Mouse (Mus musculus): ENCODE measurements around the gene Igsf21. TPM values are rescaled to one million over a fixed set of nuclear protein-coding genes. Genes with fewer than 3 reads are reported as not detected.

Igsf21 gene
- polyA plus RNA-seq, 1 experiment from 2014 or later = 1.4 TPM

DNA sequence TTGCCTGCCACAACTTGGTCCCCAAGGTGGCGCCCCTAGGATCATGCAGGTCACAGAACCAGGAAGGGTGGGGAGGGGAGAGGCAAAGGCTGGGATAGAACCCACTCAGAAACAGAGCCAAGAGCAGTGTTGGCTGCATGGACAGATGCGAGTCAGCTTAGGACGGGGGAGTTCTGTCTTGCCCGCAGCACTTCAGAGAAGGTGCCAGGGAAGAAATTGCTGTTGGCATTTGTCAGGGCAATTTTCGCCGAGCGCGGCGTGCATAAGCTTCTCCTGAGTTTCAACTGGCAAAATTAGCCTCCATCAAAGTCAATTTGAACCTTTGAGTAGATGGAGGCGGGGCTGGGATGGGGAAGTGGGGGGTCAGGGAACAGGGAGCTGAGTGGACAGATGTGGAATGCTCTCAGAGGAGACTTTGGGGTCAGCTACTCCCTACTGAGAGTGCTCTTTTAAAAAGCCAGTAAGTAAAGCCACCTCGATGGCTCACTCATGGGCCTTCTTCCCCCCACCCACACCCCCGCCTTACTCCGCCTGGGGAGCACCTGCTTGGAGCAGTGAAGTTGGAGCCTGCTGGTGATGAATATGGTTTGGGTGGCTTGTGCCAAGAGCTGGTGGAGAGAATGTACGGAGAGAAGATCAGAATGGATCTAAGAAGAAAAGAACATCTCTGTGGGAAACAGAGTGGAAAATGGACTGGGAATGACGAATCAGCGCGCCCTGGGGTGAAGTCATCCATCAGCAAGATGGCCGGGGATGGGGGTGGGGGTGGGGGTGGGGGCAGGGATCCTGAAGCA, 12.0 kb downstream of the Igsf21 start:
- Histone ChIP-seq H3K4me2 (no peak overlapping the region), H3K36me3 (no peaks in the 10 kb centered on the region), H3K4me3 (replicated peaks) (no peak overlapping the region), H3K27ac (no peak overlapping the region), H3K27me3 (peaks cover 42% of the 10 kb centered on the region), H3K9ac (no peak overlapping the region), H3K9me3 (replicated peaks) (no peaks in the 10 kb centered on the region), H3K4me1 (0 out of 2 replicates have a peak, but pooled peaks cover 5% of the 10 kb centered on the region)
- ATAC-seq (replicated peaks; ENCODE audit: low FRiP score) = no peak
- WGBS = 73% methylated on average over 18 of the region's 18 CpGs

DNA sequence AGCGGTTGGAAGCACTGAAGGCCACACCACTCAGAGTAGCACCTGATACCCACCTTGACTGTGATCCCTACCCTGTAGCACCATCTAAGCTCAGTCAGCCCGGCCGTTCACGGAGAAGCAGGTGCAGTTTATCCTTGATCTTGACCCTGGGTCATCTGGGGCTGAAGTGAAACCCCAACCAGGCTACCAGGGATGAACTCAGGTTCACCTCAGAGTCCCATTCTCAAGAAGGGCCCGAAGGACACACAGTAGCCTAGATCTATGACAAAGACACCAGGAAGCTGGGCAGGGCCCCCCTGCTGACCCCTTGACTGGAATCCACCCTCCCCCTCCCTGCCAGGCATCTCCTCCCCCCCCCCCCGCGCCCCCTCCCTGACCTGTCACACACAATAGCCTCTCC, 18.7 kb downstream of the Igsf21 start:
- WGBS = 39% methylated on average over 7 of the region's 7 CpGs
- Histone ChIP-seq H3K4me2 (no peak overlapping the region), H3K9me3 (replicated peaks) (no peaks in the 10 kb centered on the region), H3K4me1 (0 out of 2 replicates have a peak, but pooled peaks cover 4% of the 10 kb centered on the region), H3K36me3 (no peaks in the 10 kb centered on the region), H3K9ac (no peak overlapping the region), H3K27ac (no peak overlapping the region), H3K4me3 (replicated peaks) (no peak overlapping the region), H3K27me3 (peaks cover 73% of the 10 kb centered on the region)
- no peak for ATAC-seq (replicated peaks; ENCODE audit: low FRiP score)

DNA sequence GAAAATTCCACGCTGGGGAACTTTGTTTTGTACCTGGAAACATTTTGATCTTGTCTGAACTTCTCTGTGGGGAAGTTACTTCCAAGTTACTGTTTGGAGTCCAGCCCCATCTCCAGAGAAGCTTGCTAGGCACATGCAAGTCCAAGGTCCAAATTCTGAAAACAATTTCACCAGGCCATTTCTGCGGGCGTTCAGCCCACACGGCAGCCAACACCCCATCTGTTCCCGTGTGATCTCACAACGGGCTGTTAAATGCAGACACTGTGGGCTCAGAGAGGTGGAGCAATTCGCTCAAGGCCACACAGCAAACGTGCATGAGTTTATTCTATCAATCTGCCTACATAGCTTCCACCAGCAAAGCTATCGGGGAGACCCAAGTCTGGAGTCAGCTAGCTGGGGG, 21.4 kb downstream of the Igsf21 start:
- Histone ChIP-seq H3K27ac (no peak overlapping the region), H3K9ac (no peak overlapping the region), H3K9me3 (replicated peaks) (no peaks in the 10 kb centered on the region), H3K4me1 (peaks cover 14% of the 10 kb centered on the region), H3K27me3 (peaks cover 75% of the 10 kb centered on the region), H3K36me3 (no peaks in the 10 kb centered on the region), H3K4me3 (replicated peaks) (no peak overlapping the region), H3K4me2 (no peak overlapping the region)
- no peak for ATAC-seq (replicated peaks; ENCODE audit: low FRiP score)
- 66% methylated on average over 9 of the region's 9 CpGs for WGBS

DNA sequence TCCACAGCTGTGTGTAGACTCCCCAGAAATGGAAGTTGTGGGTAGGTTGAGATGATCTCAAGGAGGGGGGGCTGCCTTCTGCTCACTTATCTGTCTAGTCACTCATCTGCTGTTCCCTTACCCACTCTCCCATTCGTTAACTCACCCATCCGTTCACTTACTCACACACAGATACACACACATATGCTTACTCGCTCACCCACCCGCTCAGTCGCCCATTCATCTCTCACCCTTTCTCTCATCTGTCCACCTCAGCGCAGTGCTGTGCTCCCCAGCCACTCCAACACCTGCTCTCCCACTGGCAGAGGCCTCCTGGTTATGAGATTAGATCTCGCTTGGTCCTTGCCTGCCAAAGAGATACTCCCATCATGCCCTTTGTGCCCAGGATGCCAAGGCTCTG, 22.1 kb downstream of the Igsf21 start:
- Histone ChIP-seq H3K4me2 (no peak overlapping the region), H3K27ac (no peak overlapping the region), H3K9me3 (replicated peaks) (no peaks in the 10 kb centered on the region), H3K9ac (no peak overlapping the region), H3K4me3 (replicated peaks) (no peak overlapping the region), H3K27me3 (peaks cover 71% of the 10 kb centered on the region), H3K36me3 (no peaks in the 10 kb centered on the region), H3K4me1 (peaks cover 19% of the 10 kb centered on the region)
- 83% methylated on average over 7 of the region's 7 CpGs for WGBS
- ATAC-seq (replicated peaks; ENCODE audit: low FRiP score) = no peak

DNA sequence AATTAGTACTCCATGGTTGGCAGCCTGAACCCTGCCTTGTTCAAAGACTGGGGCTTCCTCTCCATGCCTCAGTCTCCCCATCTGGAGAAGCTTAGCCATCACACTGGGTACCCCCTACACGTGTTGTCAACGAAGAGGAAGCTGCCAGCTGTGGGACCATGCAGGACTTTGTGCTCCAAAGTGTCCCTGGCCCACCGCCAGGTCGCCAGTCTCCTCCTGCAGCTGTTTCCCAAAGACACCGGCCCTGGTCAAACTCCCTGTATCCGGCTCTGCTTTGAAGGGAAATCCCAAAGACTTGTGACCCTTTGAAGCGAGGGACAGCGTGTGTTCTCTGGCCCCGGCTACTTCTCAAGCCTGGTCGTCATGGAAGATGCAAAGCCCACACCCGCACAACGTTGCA, 23.5 kb downstream of the Igsf21 start:
- Histone ChIP-seq H3K9ac (no peak overlapping the region), H3K4me3 (replicated peaks) (no peak overlapping the region), H3K27ac (no peak overlapping the region), H3K36me3 (no peaks in the 10 kb centered on the region), H3K9me3 (replicated peaks) (no peaks in the 10 kb centered on the region), H3K4me2 (no peak overlapping the region), H3K27me3 (peaks cover 66% of the 10 kb centered on the region), H3K4me1 (peaks cover 27% of the 10 kb centered on the region)
- no peak for ATAC-seq (replicated peaks; ENCODE audit: low FRiP score)
- WGBS = 29% methylated on average over 12 of the region's 12 CpGs

DNA sequence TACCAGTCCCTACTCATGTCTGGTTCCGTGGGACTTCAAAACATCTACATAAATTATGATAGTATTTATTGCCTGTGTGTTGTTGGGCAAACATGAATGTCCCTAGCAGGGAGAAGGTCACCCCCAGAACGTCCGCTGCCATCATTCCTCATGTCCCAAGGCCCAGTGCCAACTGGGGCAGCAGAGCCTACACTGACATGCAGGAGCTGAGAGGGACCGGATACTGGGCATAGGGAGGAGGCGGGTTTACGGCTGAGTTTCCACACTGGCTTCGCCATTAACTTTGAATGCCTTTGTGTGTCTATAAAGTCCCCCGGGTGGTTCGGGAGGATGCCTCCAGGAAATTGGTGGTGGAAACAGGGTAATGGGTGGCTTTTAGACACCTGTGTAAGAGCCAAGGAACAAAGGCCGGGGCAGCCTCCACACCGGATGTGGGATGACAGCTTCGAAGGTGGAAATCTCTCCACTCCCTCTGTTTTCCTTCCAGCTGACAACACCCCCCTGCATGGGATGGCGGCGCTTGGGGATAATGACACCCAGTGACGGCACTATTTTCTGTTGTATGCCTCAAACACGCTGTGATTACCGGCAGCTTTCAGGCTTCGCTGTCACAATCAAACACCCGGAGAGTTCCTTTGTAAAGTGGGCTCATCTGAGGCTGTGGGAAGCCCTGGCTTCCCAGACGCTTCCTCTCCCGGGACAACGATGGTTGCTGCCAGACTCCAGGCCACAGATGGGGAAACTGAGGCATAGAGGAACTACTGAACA, 26.1 kb downstream of the Igsf21 start:
- no peaks in the 10 kb centered on the region for H3K9me3 ChIP-seq (replicated peaks)
- peaks cover 65% of the 10 kb centered on the region for H3K27me3 ChIP-seq
- 21% methylated on average over 22 of the region's 22 CpGs for WGBS
- H3K4me1 ChIP-seq = peaks cover 31% of the 10 kb centered on the region
- no peak overlapping the region for H3K4me3 ChIP-seq (replicated peaks)
- no peak for ATAC-seq (replicated peaks; ENCODE audit: low FRiP score)
- H3K4me2 ChIP-seq = no peak overlapping the region
- no peak overlapping the region for H3K9ac ChIP-seq
- no peaks in the 10 kb centered on the region for H3K36me3 ChIP-seq
- 0 out of 2 replicates have a peak overlapping the region, but pooled peaks have one; percentile 4 for H3K27ac ChIP-seq

DNA sequence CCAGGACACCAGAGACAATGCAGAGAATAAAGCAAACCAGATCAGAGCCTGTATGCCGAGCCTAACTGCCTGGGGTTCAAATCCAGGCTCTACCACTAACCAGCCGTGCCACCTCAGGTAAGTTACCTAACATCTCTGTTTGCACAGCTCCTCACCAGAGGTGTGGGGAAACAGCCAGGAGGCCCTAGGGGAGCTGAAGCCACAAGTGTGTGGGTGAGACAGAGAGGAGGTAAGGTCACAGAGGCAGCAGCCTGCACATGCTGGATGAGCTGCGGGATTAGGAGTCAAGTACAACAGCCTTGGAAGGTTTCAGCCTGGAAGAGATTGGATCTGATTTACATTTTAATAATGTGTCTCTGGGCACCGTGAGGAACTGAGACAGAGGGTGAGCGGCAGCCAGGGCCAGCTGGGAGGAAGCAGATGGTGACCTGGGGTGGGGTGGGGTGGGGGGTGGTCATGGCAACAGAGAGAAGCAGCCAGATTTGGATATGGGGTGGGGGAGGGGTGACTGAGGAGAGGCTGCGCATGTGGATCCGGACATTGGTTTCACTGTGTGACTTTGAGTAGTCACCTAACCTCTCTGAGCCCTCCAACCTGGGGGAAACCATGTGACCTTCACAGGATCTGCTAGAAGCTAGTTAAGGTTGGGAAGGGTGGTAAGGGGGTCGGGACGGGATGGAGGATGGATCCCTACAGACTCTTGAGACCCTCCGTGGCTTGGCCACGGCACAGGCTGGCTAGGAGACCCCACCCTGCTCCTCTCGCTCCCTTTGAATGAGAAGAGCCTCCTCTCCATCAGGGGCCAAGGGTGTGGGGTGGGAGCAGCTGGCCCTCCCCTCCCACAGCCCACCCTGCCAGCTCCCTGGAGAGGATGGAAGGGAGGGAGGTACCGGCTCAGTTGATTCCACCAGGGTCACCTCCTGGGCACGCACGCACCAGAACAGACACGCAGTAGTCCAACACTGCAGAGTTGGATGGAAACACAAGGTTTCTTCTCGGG, 27.4 kb downstream of the Igsf21 start:
- H3K4me3 ChIP-seq (replicated peaks) = no peak overlapping the region
- H3K36me3 ChIP-seq = no peaks in the 10 kb centered on the region
- peaks cover 44% of the 10 kb centered on the region for H3K4me1 ChIP-seq
- no peak overlapping the region for H3K4me2 ChIP-seq
- ATAC-seq (replicated peaks; ENCODE audit: low FRiP score) = no peak
- no peak overlapping the region for H3K9ac ChIP-seq
- H3K9me3 ChIP-seq (replicated peaks) = no peaks in the 10 kb centered on the region
- WGBS = 51% methylated on average over 17 of the region's 17 CpGs
- H3K27me3 ChIP-seq = peaks cover 52% of the 10 kb centered on the region
- no peak overlapping the region for H3K27ac ChIP-seq

DNA sequence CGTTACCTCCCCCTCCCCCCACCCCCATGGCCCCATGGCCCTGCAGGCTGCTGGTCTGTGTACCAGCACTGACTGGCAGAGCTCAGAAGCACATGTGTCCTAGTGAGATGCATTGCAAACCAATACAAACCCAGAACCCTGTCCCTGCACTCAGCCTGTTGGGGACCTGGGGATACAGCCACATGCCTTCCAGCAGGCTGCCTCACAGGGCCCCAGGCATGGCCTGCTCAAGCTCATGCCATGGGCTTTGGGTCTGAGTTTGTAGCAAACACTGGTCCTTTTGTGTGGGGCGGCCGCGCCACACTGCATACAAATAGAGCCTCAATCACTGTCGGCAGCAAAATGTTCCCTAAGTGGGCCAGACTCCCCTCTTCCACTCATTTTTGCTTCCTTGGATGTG, 28.2 kb downstream of the Igsf21 start:
- H3K27me3 ChIP-seq = peaks cover 49% of the 10 kb centered on the region
- H3K4me2 ChIP-seq = no peak overlapping the region
- no peak overlapping the region for H3K27ac ChIP-seq
- 83% methylated on average over 5 of the region's 5 CpGs for WGBS
- no peak overlapping the region for H3K9ac ChIP-seq
- no peak overlapping the region for H3K4me3 ChIP-seq (replicated peaks)
- no peaks in the 10 kb centered on the region for H3K36me3 ChIP-seq
- H3K9me3 ChIP-seq (replicated peaks) = no peaks in the 10 kb centered on the region
- ATAC-seq (replicated peaks; ENCODE audit: low FRiP score) = no peak
- peaks cover 48% of the 10 kb centered on the region for H3K4me1 ChIP-seq

DNA sequence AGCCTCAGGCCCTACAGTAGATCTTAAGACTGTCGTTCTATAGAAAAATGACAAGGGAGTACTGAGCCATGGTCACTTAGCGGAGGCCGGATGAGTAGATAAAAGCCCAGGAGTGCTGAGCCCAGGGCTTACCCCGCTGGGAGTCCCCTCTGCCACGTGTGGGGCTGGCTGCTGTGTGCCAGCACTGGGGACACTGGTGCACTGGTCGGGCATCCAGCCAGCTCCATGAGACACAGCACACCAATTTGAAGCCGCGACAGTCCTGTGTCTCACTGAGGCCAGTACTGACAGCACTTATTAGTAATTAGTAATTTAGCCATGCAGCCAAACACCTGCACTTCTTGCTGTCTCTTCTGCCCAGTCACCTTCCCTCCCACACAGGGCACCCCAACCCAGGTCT, 28.6 kb downstream of the Igsf21 start:
- Histone ChIP-seq H3K27me3 (peaks cover 49% of the 10 kb centered on the region), H3K9me3 (replicated peaks) (no peaks in the 10 kb centered on the region), H3K36me3 (no peaks in the 10 kb centered on the region), H3K4me3 (replicated peaks) (no peak overlapping the region), H3K9ac (no peak overlapping the region), H3K27ac (no peak overlapping the region), H3K4me2 (no peak overlapping the region), H3K4me1 (peaks cover 44% of the 10 kb centered on the region)
- WGBS = 73% methylated on average over 8 of the region's 8 CpGs
- no peak for ATAC-seq (replicated peaks; ENCODE audit: low FRiP score)

DNA sequence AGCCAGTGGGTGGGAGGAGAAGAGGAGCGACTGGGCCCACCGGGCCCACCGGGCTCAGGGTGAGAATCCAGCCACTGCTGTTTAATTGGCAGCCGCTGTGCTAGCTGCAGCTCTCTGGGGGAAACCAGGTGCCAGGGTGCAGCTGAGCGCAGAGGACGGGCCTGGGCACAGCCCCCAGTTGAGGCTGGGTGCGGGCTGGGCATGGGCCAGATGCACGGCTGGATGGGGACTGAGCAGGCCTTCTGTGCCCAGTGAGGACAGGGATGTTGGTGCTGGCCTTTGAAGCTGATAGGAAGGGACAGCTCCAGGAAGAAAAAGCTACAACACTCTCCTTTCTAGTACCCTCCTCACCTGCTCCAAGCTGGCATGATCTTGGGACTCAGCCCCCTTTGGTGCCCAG, 30.5 kb downstream of the Igsf21 start:
- Histone ChIP-seq H3K36me3 (no peaks in the 10 kb centered on the region), H3K4me2 (no peak overlapping the region), H3K4me1 (peaks cover 43% of the 10 kb centered on the region), H3K9me3 (replicated peaks) (no peaks in the 10 kb centered on the region), H3K9ac (no peak overlapping the region), H3K4me3 (replicated peaks) (no peak overlapping the region), H3K27ac (no peak overlapping the region), H3K27me3 (peaks cover 50% of the 10 kb centered on the region)
- ATAC-seq (replicated peaks; ENCODE audit: low FRiP score) = no peak
- WGBS = 88% methylated on average over 8 of the region's 8 CpGs

DNA sequence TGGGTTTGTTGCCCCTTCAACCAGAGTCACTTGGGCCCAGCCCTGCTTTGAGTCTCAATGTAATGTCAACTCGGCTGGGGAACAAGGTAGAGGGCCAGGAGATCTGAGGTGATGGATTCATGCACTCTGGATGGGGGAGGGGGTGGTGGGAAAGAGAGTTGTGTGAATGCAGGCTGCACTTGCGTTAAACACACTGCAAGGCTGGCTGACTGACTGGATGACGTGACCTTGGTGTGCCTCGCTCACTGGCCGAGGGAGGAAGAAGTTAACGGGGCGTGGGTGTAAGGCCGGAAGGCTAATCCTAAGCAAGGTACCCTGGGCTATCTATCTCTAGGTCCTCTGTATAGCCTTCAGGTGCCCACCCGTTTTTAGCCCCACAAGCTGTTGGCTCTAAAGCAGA, 31.4 kb downstream of the Igsf21 start:
- Histone ChIP-seq H3K36me3 (no peaks in the 10 kb centered on the region), H3K4me3 (replicated peaks) (no peak overlapping the region), H3K27me3 (peaks cover 50% of the 10 kb centered on the region), H3K9me3 (replicated peaks) (no peaks in the 10 kb centered on the region), H3K4me1 (peaks cover 34% of the 10 kb centered on the region), H3K27ac (no peak overlapping the region), H3K4me2 (no peak overlapping the region), H3K9ac (no peak overlapping the region)
- WGBS = 20% methylated on average over 9 of the region's 9 CpGs
- ATAC-seq (replicated peaks; ENCODE audit: low FRiP score) = 0 out of 2 replicates have a peak, but pooled peaks have one; percentile 17

Data from kidney, embryonic 15.5 days (tissue).